Mouse (Mus musculus) lung, adult 18-20 months (tissue): Measurements from ENCODE around the gene Serbp1.

ENCODE experiments used
- DNase-seq, 2 experiments: peaks; one replicate each; pipeline ENCODE4 v3.0.0; 2022; ENCODE audit warnings: mixed read lengths in 2 of 2

Serbp1 gene

GRCm38 (mm10) chr6:67302471-67302870 is 64.5 kb downstream of the Serbp1 start:
- no peak for DNase-seq

GRCm38 (mm10) chr6:67303210-67303609 is 65.2 kb downstream of the Serbp1 start:
- no peak for DNase-seq

DNA sequence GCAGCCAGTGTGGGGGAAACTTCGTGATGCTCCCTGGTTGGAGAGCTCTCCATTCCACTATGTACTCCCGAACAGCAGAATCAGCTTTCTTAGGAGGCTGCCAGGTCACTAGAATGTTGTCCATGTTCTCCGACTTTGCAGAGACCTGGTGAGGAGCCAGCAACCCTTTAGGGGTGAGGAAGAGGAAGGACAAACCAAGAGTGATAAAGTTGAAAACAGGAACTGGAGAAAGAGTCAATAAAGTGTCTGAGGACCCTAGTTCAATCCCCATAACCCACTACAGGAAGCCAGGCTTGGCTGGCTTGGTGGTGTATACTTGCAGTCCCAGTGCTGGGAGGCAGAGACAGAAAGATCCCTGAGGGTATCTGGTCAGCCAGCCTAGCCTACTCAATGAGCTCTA is 71.0 kb downstream of the Serbp1 start:
- no peak for DNase-seq

DNA sequence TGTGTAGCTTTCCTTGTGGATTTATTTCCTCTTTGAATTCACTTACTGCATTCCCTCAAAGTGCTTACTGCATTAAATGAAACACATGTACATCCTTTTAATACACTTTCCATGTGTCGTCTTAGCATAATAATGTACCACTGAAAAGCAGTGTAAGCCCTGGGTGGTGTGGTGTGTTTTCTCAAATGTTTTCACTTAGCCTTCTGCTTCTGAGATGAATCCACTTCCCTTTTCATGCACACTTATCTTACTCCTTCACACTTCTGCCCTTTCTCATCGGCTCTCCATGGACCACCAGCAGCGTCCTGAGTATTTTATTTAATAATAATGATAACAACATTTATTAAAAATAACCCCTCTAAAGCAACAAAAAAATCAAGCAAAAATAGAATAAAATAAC is 71.8 kb downstream of the Serbp1 start:
- DNase-seq, result no peak

GRCm38 (mm10) chr6:67314697-67315096 is 76.7 kb downstream of the Serbp1 start:
- DNase-seq, result no peak

GRCm38 (mm10) chr6:67317068-67317467 is 79.1 kb downstream of the Serbp1 start:
- no peak for DNase-seq

- no peak for DNase-seq
Observed at GRCm38 (mm10) chr6:67317827-67318338, 79.9 kb downstream of the Serbp1 start.

- DNase-seq, result peak; percentile 59 to 70
Observed at GRCm38 (mm10) chr6:67318451-67318850, 80.5 kb downstream of the Serbp1 start.

DNA sequence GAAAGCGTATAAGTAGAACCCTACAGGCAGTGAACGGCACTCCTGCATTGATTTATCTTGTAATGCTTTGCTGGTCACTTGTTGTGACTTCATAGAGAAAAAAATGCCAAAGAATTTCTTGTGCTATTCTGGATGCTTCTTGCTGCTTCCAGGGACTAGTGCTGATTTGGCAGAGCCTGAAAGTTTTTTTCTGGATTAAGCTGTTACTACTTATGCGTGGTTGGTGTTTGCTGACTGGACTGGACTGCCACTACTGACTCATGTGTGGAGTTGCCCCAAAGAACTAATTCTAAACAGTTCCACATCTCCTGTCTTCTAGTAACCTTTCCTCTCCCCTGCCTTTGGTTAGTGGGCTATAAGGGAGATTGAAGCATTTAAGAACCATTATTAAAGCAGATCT is 85.8 kb downstream of the Serbp1 start:
- no peak for DNase-seq

GRCm38 (mm10) chr6:67337943-67338342 is 100.0 kb downstream of the Serbp1 start:
- DNase-seq, result no peak

GRCm38 (mm10) chr6:67339494-67339893 is 101.5 kb downstream of the Serbp1 start:
- no peak for DNase-seq
